Mouse (Mus musculus) hindbrain, postnatal 0 days (tissue): ENCODE data around the gene Slc35a3. TPM values are rescaled to one million over a fixed set of nuclear protein-coding genes. Genes with fewer than 3 reads are reported as not detected.
A peak's percentile ranks its signal among the peaks of the same experiment; 100 is the strongest.
"Not testable (repeated sequence)": the region's sequence is repeated elsewhere in the genome, so short reads cannot be mapped to it uniquely, and the experiment has no call there.

ENCODE experiments used
- ATAC-seq: fragments of 200-750 bp; cut with Nextera tagmentation; 2 replicates; pipeline ENCODE4 v1.8.0; 2017; ENCODE audit warnings: mild to moderate bottlenecking, moderate TSS enrichment, moderate library complexity
- DNase-seq: peaks from one replicate; pipeline ENCODE4 v3.0.0-alpha.2; 2015; ENCODE audit warnings: low spot score
- H3K27ac ChIP-seq: fragments of 300-500 bp; sonication (generic); 2 replicates; pipeline ENCODE4 v1.5.1; 2014; ENCODE audit warnings: mild to moderate bottlenecking
- H3K27me3 ChIP-seq: fragments of 300-500 bp; sonication (generic); 2 replicates; pipeline ENCODE4 v1.6.1; 2014; ENCODE audit warnings: low read length, mixed read lengths; ENCODE audit not compliant: insufficient read depth
- H3K36me3 ChIP-seq: fragments of 300-500 bp; sonication (generic); 2 replicates; pipeline ENCODE4 v1.6.1; 2014; ENCODE audit warnings: low read length, mixed read lengths; ENCODE audit not compliant: insufficient read depth
- H3K4me1 ChIP-seq: fragments of 300-500 bp; sonication (generic); 2 replicates; pipeline ENCODE4 v1.6.1; 2014; ENCODE audit warnings: antibody characterized with exemption, low read length, mixed read lengths; ENCODE audit not compliant: insufficient read depth
- H3K4me2 ChIP-seq: fragments of 300-500 bp; sonication (generic); 2 replicates; pipeline ENCODE4 v1.6.1; 2014; ENCODE audit warnings: low read depth, mild to moderate bottlenecking, low read length, moderate library complexity, mixed read lengths
- H3K4me3 ChIP-seq: fragments of 300-500 bp; sonication (generic); 2 replicates; pipeline ENCODE4 v1.5.1; 2014; ENCODE audit warnings: low read length
- H3K9ac ChIP-seq: fragments of 300-500 bp; sonication (generic); replicated peaks from 2 replicates; pipeline ENCODE4 v1.6.1; 2014; ENCODE audit warnings: mild to moderate bottlenecking, low read length, moderate library complexity, mixed read lengths
- H3K9me3 ChIP-seq: fragments of 300-500 bp; sonication (generic); 2 replicates; pipeline ENCODE4 v1.6.1; 2016; ENCODE audit warnings: low read length, mixed read lengths
- CTCF ChIP-seq: IDR thresholded peaks from 2 replicates; pipeline ENCODE4 v1.5.1; 2016; ENCODE audit warnings: antibody characterized with exemption, control low read depth, low read depth
- WGBS: fragments of 180-500 bp; shearing (Covaris S2); extraction: QIAGEN DNeasy Blood & Tissue Kit; methylation state at CpG from one replicate; pipeline ENCODE4 v1.1.7; 2014; 5-methylcytosine and 5-hydroxymethylcytosine counted together
- polyA plus RNA-seq: library from polyadenylated mRNA; unstranded; fragments of >200 nt; fragmentation: Nextera tagmentation; extraction: Ambion mirVana; gene quantifications from 2 replicates; pipeline ENCODE4 v1.2.1, GENCODE M21; 2015
- total RNA-seq: library from RNA; depleted of rRNA; stranded (reverse); fragments of >200 nt; gene quantifications from 2 replicates; pipeline ENCODE4 v1.2.3, GENCODE M21; 2014

The Slc35a3 gene
- total and polyA plus RNA-seq, 2 experiments from 2014 or later = 7.0 to 15.9 TPM

GRCm38 (mm10) chr3:116702647-116703272 is 9.9 kb downstream of the Slc35a3 start:
- H3K9me3 ChIP-seq = no peaks in the 10 kb centered on the region

GRCm38 (mm10) chr3:116701601-116702000 is 11.0 kb downstream of the Slc35a3 start:
- WGBS = 92% methylated on average over 4 of the region's 4 CpGs
- Histone ChIP-seq H3K4me1 (no peaks in the 10 kb centered on the region), H3K27ac (no peak overlapping the region), H3K4me2 (no peak overlapping the region), H3K4me3 (no peak overlapping the region), H3K36me3 (no peaks in the 10 kb centered on the region), H3K9ac (no peak overlapping the region), H3K27me3 (no peaks in the 10 kb centered on the region), H3K9me3 (no peaks in the 10 kb centered on the region)
- DNase-seq = no peak
- TF ChIP-seq CTCF = no peak
- no peak for ATAC-seq

More at GRCm38 (mm10) chr3:116702647-116703272, 9.9 kb downstream of the Slc35a3 start:
- no peak for TF ChIP-seq CTCF
- Histone ChIP-seq H3K9ac (no peak overlapping the region), H3K4me2 (no peak overlapping the region), H3K27ac (no peak overlapping the region), H3K27me3 (no peaks in the 10 kb centered on the region), H3K36me3 (no peaks in the 10 kb centered on the region), H3K4me1 (no peaks in the 10 kb centered on the region), H3K4me3 (no peak overlapping the region)
- ATAC-seq = no peak
- 92% methylated on average over 1 of the region's 1 CpGs for WGBS
- no peak for DNase-seq

GRCm38 (mm10) chr3:116698786-116699185 is 13.8 kb downstream of the Slc35a3 start:
- DNase-seq = peak; percentile 58
- no peaks in the 10 kb centered on the region for H3K4me1 ChIP-seq
- H3K27me3 ChIP-seq = no peaks in the 10 kb centered on the region
- 40% methylated on average over 2 of the region's 2 CpGs for WGBS
- no peak for ATAC-seq
- no peaks in the 10 kb centered on the region for H3K9me3 ChIP-seq
- H3K9ac ChIP-seq = no peak overlapping the region
- H3K27ac ChIP-seq = no peak overlapping the region
- no peak overlapping the region for H3K4me2 ChIP-seq
- H3K36me3 ChIP-seq = no peaks in the 10 kb centered on the region
- TF ChIP-seq CTCF = peak; percentile 37
- no peak overlapping the region for H3K4me3 ChIP-seq

- H3K36me3 ChIP-seq = no peaks in the 10 kb centered on the region
- ATAC-seq (no peak), DNase-seq (no peak)
- no peaks in the 10 kb centered on the region for H3K27me3 ChIP-seq
- H3K9me3 ChIP-seq = no peaks in the 10 kb centered on the region
- 94% methylated on average over 2 of the region's 2 CpGs for WGBS
- no peaks in the 10 kb centered on the region for H3K4me1 ChIP-seq
- no peak overlapping the region for H3K27ac ChIP-seq
- no peak overlapping the region for H3K9ac ChIP-seq
- H3K4me3 ChIP-seq = no peak overlapping the region
- H3K4me2 ChIP-seq = no peak overlapping the region
- TF ChIP-seq CTCF = no peak
These were observed 17.0 kb downstream of the Slc35a3 start for GRCm38 (mm10) chr3:116695666-116695985.

- H3K9me3 ChIP-seq = no peaks in the 10 kb centered on the region
- H3K4me3 ChIP-seq = no peak overlapping the region
- ATAC-seq (no peak), DNase-seq (no peak)
- H3K36me3 ChIP-seq = no peaks in the 10 kb centered on the region
- no peaks in the 10 kb centered on the region for H3K27me3 ChIP-seq
- 92% methylated on average over 8 of the region's 8 CpGs for WGBS
- no peak overlapping the region for H3K9ac ChIP-seq
- no peak overlapping the region for H3K4me2 ChIP-seq
- TF ChIP-seq CTCF = no peak
- no peaks in the 10 kb centered on the region for H3K4me1 ChIP-seq
- no peak overlapping the region for H3K27ac ChIP-seq
These were observed 17.5 kb downstream of the Slc35a3 start for GRCm38 (mm10) chr3:116694955-116695665.

GRCm38 (mm10) chr3:116694312-116694711 is 18.3 kb downstream of the Slc35a3 start:
- H3K4me2 ChIP-seq = no peak overlapping the region
- H3K36me3 ChIP-seq = no peaks in the 10 kb centered on the region
- H3K9me3 ChIP-seq = no peaks in the 10 kb centered on the region
- no peak overlapping the region for H3K9ac ChIP-seq
- no peaks in the 10 kb centered on the region for H3K4me1 ChIP-seq
- no peak for TF ChIP-seq CTCF
- H3K27ac ChIP-seq = no peak overlapping the region
- no peak overlapping the region for H3K4me3 ChIP-seq
- 90% methylated on average over 3 of the region's 3 CpGs for WGBS
- DNase-seq (no peak), ATAC-seq (no peak)
- no peaks in the 10 kb centered on the region for H3K27me3 ChIP-seq

GRCm38 (mm10) chr3:116681160-116681559 is 31.5 kb downstream of the Slc35a3 start, which contains the start of gene Gm43191:
TSS of gene Gm43191 (minus strand) at chr3:116681260.
- WGBS = 100% methylated on average over 1 of the region's 1 CpGs
- no peak within 1 kb of the TSS for H3K9ac ChIP-seq
- H3K4me3 ChIP-seq = no peak within 1 kb of the TSS
- TF ChIP-seq CTCF = no peak
- no peak for ATAC-seq
- no peak within 1 kb of the TSS for H3K27ac ChIP-seq
- H3K4me2 ChIP-seq = no peak within 1 kb of the TSS
- H3K27me3 ChIP-seq = no peaks in the 10 kb centered on the region
- H3K9me3 ChIP-seq = no peaks in the 10 kb centered on the region
- H3K36me3 ChIP-seq = peaks cover 7% of the 10 kb centered on the region; the same call in 1 of the 2 replicates
- DNase-seq = no peak
- H3K4me1 ChIP-seq = no peaks in the 10 kb centered on the region

- not testable (repeated sequence) for H3K9ac ChIP-seq, ATAC-seq, DNase-seq, H3K27ac ChIP-seq, H3K4me1 ChIP-seq, H3K36me3 ChIP-seq, H3K9me3 ChIP-seq, H3K4me2 ChIP-seq, H3K4me3 ChIP-seq, H3K27me3 ChIP-seq
- 92% methylated on average over 9 of the region's 9 CpGs for WGBS
These were observed 48.4 kb downstream of the Slc35a3 start for GRCm38 (mm10) chr3:116664281-116664680.
